Mouse (Mus musculus) brown adipose tissue, adult 24 weeks (tissue): ENCODE measurements around the gene Slc2a1. TPM values are rescaled to one million over a fixed set of nuclear protein-coding genes. Genes with fewer than 3 reads are reported as not detected.

Experiments
- H3K27ac ChIP-seq: fragments of 200-500 bp; replicated peaks from 2 replicates; pipeline ENCODE4 v1.5.1; 2012; ENCODE audit warnings: low read depth, mild to moderate bottlenecking, low read length
- H3K4me1 ChIP-seq: fragments of 200-500 bp; 2 replicates; pipeline ENCODE4 v1.6.1; 2012; ENCODE audit warnings: low read length, mixed read lengths; ENCODE audit not compliant: control insufficient read depth, insufficient read depth, insufficient read length
- H3K4me3 ChIP-seq: fragments of 200-500 bp; 2 replicates; pipeline ENCODE4 v1.5.1; 2012; ENCODE audit warnings: low read depth, mild to moderate bottlenecking, low read length, moderate library complexity; ENCODE audit not compliant: insufficient read depth
- polyA plus RNA-seq: library from polyadenylated mRNA; stranded (reverse); fragments of >200 nt; gene quantifications from 2 replicates; pipeline ENCODE4 v1.2.4, GENCODE M21; 2012; ENCODE audit not compliant: missing spikeins, insufficient read depth, insufficient read length

The Slc2a1 gene
- 2.8 and 7.4 TPM in 2 replicates for polyA plus RNA-seq

DNA sequence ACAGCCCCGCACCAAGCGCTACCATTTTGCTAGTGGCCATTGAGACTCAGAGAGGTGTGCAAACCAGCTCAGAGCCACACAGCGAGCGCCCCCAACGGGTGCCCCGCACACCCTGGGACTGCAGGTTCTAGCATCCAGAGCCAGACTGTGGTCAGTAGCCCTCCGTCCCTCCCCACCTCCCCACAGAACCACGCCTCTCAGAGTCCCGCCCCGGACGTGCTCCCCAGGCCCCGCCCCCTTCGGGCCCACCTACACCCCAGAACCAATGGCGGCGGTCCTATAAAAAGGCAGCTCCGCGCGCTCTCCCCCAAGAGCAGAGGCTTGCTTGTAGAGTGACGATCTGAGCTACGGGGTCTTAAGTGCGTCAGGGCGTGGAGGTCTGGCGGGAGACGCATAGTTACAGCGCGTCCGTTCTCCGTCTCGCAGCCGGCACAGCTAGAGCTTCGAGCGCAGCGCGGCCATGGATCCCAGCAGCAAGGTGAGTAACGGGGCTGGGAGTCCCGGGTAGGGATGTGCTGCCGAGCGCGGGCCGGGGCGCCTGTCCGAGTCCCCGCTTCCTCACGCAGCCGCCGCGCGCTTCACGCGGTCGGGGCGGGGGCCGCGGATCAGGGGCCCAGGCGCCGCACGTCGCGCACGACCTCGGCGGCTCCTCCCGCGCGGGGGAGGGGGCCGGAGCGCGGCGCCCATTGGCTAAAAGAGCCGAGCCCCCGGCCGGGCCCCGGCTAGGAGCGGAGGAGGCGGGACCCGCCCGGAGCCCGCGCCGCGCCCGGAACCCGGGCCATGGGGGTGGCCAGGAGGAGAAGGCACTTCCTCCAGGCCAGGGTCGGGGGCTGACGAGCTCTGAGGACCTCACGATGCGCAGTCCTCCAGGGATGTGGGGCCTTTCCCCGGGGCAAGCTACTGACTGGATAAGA is at the start of gene Slc2a1:
Slc2a1 (plus strand) TSS at position 217 of the 914 bp plus-strand sequence.
- Histone ChIP-seq H3K4me1 (peaks cover 3% of the 10 kb centered on the region; the same call in 1 of the 2 replicates), H3K27ac (peak within 1 kb of the TSS; percentile 35), H3K4me3 (peak within 1 kb of the TSS; percentile 91)

DNA sequence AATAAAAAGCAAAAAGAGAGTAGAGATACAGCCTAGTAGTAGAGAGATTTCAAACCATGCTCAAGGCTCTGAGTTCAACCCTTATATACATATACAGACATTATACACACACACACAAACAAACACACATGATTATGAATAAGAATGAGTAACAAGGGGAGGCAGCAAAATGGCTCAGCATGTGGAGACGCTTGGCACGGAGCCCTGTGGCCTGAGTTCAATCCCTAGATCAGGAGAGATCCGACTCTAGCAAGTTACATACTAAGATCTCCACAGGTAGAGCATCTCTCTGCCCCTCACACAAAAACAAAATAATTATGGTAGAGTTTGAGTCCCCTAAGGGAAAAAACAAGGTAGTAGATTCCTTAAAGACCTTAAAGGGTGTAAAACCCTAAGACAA is 41.7 kb upstream of the Slc2a1 start:
- no peak overlapping the region for H3K27ac ChIP-seq
- no peak overlapping the region for H3K4me3 ChIP-seq
- no peaks in the 10 kb centered on the region for H3K4me1 ChIP-seq

DNA sequence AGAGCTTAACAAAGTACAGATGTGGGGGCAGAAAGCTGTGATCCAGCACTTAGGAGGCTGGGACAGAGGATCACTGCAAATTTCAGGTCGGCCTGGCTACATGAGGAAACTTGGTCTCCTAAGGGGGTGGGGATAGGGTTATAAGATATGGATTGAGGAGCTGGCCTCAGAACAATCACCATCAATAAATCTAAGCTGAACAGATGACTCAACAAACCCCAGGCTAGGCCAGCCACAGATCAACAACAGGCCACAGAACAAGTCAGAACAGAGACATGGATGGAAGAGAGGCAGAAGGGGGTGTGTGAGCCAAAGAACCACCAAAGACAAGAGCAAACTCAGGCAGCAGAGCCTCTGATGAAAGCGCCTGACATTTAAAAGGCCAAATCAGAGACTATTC is 41.3 kb upstream of the Slc2a1 start:
- H3K4me3 ChIP-seq: no peak overlapping the region
- no peak overlapping the region for H3K27ac ChIP-seq
- no peaks in the 10 kb centered on the region for H3K4me1 ChIP-seq

DNA sequence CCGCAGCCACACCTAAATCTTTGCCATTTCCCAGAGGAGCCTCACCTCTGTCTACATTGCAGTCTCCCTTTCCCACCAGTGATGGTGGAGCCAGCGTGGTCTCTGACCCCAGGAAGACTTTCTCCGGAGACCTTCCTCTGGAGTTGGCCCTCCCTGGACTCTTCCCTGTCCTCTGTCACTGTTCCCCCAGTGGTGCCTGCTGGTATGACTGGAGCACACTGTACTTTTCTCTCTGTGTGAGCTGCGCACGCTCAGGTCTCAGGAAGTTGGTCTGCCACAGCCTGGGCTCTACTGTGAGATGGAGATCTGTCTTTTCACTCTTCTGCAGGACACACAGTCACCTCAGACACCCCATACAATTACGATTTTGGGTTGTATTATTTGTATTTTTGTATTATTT is 39.6 kb upstream of the Slc2a1 start:
- H3K27ac ChIP-seq: no peak overlapping the region
- no peak overlapping the region for H3K4me3 ChIP-seq
- H3K4me1 ChIP-seq: no peaks in the 10 kb centered on the region

DNA sequence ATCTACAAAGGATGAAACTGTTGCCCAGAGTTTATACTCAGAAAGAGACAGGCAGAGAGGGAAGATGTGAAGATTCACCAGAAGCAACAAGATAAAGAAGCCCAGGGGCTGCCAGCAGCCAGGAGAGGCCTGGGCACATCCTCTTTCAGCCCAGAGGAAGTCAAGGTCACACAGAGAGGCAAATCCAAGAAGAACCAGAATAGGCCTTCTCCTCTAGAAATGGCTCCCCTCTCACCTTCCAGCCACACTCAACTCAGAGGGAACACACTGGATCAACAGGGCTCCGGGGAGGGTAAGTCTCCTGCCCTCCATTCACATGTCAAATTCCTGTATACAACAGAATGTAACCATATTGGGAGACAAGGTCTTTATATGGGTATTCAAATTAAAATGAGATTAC is 38.3 kb upstream of the Slc2a1 start:
- no peaks in the 10 kb centered on the region for H3K4me1 ChIP-seq
- no peak overlapping the region for H3K27ac ChIP-seq
- no peak overlapping the region for H3K4me3 ChIP-seq

DNA sequence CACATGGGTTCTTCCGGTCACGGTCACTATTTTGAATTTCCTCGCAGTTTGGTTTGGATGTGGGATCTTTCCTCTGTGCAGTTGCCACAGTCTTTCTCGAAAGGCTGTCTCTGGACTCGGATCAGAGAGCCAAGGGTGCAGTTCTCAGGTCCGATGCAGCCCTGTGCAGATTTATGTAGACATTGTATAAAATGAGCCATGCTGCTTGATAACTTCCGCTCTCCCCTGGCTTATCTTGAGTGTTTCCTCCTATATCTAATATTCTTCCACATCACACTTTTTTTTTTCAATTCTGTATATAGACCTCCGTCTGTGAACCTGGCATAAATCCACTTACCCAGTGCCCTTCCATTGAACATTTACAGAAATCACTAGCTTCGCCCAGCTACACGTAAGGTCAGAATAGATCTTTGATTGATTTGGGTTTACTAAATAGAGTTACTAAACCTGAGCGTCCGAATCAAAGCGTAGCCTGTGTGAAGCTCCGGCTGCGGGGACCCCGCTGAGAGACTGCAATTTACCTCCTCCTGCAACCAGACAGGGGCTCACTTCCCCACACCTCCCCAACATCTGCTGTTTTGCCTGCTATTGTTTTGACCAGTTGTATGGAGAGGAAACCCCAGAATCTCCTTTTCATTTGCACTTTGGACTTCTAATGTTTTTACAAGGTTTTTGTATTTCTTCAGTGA is 37.4 kb upstream of the Slc2a1 start:
- H3K27ac ChIP-seq: no peak overlapping the region
- no peaks in the 10 kb centered on the region for H3K4me1 ChIP-seq
- no peak overlapping the region for H3K4me3 ChIP-seq

DNA sequence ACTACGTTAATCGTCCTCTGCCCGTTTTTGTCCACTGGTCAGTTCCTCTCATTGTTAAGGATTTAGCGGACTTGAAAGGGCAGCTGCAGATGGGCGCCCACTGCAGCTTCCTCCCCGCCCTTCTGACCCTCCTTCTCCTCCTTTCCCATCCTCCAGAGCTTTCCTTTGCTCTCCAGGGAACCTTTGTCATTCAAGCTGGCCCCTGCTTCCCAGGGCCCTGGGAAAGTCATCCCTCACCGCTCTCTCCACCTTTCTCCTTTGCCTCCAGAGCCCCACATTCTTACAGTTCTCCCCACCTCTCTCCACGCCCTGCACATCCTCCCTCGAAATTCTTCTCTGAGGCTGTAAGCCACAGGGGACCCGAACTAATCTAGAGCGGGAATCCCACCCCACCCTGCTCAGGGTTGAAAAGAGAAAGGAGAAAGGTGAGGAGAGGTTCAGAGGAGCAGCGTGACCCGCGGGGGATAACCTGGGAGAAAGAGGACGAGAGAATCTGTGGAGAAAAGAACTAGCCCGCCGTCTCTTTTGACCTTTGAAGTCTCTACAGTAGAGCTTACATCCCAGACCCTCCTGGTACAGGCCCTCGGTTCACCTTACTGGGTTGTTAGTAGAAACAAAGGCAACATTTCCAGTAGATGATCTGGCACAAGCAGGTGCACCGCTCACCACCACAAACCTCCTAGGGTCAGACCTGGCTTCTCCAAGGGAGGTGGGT is 36.7 kb upstream of the Slc2a1 start:
- no peaks in the 10 kb centered on the region for H3K4me1 ChIP-seq
- no peak overlapping the region for H3K4me3 ChIP-seq
- H3K27ac ChIP-seq: no peak overlapping the region

DNA sequence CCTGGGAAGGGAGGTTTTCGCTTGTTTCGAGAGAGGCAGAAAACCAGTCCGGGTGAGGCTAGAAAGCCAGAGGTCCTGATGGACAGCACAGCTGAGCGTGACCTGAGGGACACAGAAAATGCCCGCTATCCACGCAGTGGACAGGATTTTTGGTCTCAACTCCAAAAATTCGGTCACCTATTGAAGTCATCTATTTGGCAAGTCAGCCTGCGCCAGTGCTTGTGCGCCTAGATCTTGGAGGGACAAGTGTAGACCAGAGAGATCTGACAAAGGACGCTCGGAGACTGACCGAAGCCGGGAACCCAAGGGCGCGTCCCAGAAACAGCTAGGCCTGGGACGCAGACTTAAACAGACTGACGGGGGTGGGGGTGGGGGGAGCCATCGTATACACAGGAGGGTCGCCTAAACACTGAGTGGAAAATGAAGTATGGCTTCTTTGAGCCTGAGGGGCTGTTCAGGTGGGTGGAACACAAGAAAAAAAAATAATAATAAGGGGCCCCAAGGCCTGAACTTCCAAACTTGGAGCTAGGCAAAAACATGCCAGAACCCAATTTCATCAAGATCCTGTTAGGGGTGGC is 36.1 kb upstream of the Slc2a1 start:
- no peak overlapping the region for H3K27ac ChIP-seq

DNA sequence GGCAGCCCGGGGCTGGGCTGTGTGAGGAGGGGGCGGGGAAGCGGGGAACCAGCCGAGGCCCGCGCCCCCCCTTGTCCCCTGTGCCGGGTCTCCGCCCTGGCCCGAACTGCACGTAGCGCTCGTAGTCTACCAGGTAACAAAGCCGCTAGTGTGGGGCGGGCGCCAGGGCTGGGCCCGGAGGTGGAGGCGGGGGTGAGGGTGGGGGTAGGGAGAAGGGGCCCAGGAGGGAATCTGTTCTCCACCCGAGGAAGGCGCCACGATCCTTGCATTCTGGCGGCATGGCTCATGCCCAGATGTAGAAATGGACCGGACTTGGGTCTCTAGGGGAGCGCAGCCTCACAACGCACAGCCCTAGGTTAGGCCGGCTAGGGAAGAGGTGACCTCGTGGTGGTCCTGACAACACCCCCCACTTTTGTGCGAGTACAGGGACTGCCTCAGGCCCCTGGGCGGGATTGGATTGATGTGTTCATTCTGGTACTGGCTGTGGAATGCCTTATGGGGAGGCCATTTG is 35.5 kb upstream of the Slc2a1 start:
- Histone ChIP-seq H3K4me1 (no peaks in the 10 kb centered on the region), H3K4me3 (no peak overlapping the region), H3K27ac (no peak overlapping the region)

More for the DNA sequence above, 36.1 kb upstream of the Slc2a1 start:
- Histone ChIP-seq H3K4me3 (no peak overlapping the region), H3K4me1 (no peaks in the 10 kb centered on the region)

DNA sequence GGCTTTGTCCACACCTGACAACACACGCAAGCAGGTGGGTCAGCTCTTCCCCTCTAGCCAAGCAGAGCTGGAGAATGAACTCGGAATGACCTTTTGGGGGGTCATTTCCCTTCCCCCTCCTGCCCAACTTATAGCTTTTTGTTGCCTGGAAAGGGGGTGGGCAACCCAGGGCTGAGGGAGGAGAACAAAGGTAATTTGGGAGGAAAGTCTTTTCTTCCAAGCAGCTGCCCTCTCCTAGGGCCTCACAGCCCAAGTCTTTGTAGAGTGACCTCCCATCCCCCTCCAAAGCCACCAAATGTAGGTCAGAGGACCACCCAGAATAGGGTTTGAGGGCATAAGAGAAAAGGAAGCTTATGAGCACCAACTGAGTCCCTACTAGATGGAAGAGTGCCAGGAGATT is 34.9 kb upstream of the Slc2a1 start:
- no peak overlapping the region for H3K27ac ChIP-seq
- no peak overlapping the region for H3K4me3 ChIP-seq
- no peaks in the 10 kb centered on the region for H3K4me1 ChIP-seq

DNA sequence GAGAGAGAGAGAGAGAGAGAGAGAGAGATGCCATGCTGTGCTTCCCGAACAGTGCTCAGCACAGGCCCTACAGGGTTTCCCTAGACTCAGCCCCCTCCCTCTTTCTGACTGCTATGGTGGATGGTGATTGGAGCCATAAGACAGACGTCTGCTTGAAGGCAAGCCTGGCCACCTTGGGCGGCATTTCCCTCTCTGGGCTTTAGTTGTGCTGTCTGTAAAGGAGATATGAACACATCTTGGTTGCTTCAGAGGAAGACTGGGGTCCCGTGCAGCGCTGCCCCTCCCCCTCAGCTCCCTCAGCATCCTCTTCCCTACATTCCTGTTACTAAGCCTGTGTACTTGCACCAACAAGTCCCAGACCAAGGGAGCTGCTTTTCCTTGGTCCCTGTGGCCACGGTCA is 33.9 kb upstream of the Slc2a1 start:
- no peaks in the 10 kb centered on the region for H3K4me1 ChIP-seq
- no peak overlapping the region for H3K27ac ChIP-seq
- H3K4me3 ChIP-seq: no peak overlapping the region

DNA sequence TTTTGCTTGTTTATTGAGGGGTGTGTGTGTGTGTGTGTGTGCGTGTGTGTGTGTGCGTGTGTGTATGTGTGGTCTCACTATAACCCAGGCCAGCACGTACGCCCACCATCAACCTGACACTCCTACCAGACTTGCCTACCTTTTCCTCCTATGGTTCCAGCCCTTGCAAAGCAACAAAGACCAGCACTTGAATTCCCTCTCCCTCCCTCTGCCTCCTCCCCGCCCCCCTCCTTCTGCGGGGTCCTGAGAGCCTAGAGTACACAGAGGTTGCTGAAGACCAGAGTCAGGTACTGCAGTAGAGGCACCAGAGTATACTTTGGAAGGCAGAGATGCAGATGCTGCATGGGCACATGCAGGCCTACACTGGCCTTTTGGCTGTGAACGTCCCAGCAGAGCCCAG is 33.2 kb upstream of the Slc2a1 start:
- Histone ChIP-seq H3K4me1 (no peaks in the 10 kb centered on the region), H3K4me3 (no peak overlapping the region), H3K27ac (no peak overlapping the region)

DNA sequence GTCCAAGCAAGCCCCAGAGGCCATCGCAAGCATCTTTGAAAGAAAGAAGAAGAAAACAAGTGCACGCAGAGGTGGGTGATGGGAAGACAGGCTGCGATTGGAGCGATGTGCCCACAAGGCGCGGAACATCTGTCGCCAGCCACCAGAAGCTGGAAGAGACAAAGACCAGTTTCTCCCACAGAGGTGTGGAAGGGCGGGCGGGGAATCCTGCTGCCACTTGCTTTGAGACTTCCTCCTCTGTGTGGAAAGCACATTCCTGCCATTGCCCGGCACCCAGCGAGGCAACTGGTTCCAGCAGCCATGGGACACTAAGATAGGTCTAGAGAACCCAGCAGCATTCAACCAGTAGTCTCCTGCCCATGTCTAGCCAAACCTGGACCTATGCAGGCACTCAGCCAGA is 32.2 kb upstream of the Slc2a1 start:
- Histone ChIP-seq H3K4me1 (no peaks in the 10 kb centered on the region), H3K27ac (no peak overlapping the region), H3K4me3 (no peak overlapping the region)

DNA sequence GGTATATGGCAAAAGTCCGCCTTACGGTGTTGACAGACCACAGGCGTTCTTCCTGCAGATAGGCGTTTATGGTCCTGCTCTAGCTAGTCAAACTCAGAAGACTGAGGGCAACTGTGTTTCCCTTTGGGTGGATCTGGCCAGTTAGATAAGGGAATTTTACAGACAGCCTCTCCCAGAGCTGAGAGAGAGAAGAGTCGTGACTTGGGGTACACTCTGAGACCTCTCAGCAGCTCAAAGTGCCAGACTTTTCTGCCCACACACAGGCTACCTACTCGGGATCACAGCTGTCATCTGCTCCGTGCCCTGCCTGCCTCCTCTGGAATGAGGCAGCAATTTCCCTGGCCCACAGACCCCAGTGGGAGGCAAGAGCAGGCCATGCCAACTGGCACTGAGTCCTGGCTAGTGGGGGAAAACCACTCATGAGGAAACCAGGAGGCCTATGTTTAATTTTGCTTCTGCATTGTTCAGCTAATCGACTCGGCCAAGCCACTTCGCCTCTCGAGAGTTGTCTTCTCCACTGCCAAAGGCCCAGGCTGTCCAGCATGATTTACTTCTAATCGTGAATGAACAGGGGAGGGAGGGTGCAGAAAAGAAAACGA is 31.3 kb upstream of the Slc2a1 start:
- Histone ChIP-seq H3K4me1 (no peaks in the 10 kb centered on the region), H3K27ac (no peak overlapping the region), H3K4me3 (no peak overlapping the region)
